Mouse (Mus musculus) gastrocnemius, postnatal 14 days (tissue): ENCODE results near the gene 1700129C05Rik. TPM values are rescaled to one million over a fixed set of nuclear protein-coding genes. Genes with fewer than 3 reads are reported as not detected.
A peak's percentile ranks its signal among the peaks of the same experiment; 100 is the strongest.

Experiments
- DNase-seq: peaks from one replicate; pipeline ENCODE4 v3.0.0; 2021; ENCODE audit warnings: mixed read lengths
- intact Hi-C: fragments of 180-260 bp; cut with DNase I; formaldehyde crosslinking; loops from one replicate; pipeline ENCODE4 v1.15.1; 2025; ENCODE audit warnings: low total_unique reads
- long read RNA-seq, 2 experiments: library from polyadenylated mRNA; stranded (forward); transcript quantifications; one replicate each; pipeline ENCODE4 v2.0.0; 2021
- total RNA-seq, 2 experiments: library from RNA; stranded (reverse); gene quantifications; 2 replicates each; pipeline ENCODE4 v1.2.3; 2021

The 1700129C05Rik gene
- total RNA-seq: not detected
- long read RNA-seq, experiment 1: 0 reads
- long read RNA-seq, experiment 2: 0 reads

DNA sequence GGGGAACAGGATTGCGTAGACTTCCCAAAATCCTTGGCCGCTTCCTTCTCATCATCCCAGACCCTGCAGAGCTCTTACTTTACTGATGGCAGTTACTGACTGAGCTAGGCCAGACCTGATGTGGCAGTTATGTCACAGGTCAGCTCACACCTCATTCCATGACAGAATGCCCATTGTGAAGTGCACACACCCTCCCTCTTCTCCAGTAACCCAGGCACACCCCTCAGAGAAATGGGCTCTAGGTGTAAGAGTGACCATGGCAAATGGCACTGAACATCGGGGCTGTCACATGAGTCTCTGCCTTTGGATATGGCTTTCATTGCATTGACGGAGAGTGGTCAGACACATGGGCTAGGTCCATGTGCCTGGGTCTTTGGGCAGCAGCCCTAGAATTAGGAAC, at the start of gene 1700129C05Rik:
1700129C05Rik (minus strand) TSS at position 101 of the 400 bp plus-strand sequence.
- no peak for DNase-seq
- intact Hi-C loops: no loop called here

DNA sequence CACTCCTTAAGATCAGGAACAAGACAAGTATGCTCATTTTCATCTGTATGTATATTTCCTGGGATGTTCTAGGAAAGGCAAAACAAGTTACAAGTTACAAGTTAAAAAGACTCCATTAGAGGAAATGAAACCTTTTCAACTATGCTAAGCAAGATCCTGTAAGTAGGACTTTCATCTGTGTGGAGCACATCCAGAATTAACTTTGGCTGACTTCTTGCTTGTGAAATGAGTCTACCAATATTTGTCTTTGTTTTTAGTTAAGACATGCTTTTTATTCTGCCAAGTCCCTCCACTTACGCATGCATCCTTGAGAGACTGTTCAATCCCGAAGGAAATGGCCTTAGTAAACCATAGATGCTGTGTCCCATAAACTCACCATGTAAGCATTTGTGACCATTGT, 43.4 kb upstream of the 1700129C05Rik start:
- DNase-seq: no peak
- intact Hi-C loops: no loop called here

- DNase-seq: no peak
- intact Hi-C loops: no loop called here
Measured at GRCm38 (mm10) chr14:59185514-59185913, 42.8 kb upstream of the 1700129C05Rik start.

DNA sequence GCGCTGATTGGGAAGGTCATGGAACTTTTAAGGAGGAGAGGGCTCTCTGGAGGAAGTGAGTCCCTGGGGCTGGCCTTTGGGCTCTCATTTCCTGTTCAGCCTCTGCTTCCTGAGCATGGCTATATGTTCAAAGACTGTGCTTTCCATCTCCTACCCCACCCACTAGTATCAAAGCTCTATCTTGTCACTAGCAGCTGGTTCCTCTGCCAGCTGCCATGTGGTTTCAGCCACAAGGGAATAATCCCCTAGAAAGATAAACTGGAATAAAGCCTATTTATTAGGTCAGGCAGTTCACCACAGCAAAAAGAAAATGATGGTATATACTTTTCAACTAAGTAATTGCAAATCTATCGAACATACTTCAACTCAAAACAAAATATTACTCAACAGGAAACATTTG, 40.0 kb upstream of the 1700129C05Rik start:
- intact Hi-C loops: no loop called here
- DNase-seq: no peak

DNA sequence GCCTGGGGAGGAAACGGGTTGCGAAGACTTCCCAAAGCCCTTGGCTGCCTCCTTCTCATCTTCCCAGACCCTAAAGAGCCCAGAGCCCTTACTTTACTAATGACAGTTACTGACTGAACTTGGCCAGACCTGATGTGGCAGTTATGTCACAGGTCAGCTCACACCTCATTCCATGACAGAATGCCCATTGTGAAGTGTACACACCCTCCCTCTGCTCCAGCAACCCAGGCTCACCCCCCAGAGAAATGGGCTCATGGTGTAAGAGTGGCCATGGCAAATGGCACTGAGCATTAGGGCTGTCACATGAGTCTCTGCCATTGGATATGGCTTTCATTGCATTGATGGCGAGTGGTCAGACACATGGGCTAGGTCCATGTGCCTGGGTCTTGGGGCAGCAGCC, 36.0 kb upstream of the 1700129C05Rik start, which contains the start of gene Gm5142:
Gm5142 (minus strand) TSS at position 101 of the 400 bp plus-strand sequence.
- DNase-seq: no peak
- intact Hi-C loops: no loop called here

DNA sequence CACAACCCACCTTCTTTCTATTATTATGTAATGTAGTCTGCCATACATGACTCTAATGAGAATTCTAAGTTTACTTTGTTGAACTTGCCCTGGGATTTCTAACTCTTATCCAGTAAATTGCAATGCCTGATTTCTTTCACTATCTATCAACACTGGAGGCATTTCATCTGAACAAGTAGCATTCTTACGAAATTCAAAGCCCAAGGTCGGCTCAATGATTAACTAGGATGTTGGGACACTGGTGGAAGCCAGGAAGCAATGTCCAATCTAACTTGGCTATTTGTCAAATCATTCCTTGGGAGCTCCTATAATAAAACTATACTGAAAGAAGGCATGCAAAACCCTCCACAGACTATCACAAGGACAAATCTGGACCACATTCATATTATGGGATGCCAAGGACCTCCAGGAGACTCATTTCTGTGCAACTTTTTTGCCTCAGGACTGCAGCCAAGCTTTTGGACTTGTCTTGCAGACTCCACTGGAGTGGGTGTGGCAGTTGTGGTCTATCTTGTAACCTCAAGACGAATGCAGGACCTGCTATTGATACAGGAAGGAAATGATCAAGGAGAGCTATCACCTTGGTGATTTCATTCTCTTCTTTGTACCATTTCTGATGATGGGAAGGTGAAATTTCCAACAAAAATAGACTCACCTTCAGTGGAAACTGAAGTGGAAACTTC, 14.5 kb upstream of the 1700129C05Rik start:
- DNase-seq: no peak
- intact Hi-C loops: no loop called here

DNA sequence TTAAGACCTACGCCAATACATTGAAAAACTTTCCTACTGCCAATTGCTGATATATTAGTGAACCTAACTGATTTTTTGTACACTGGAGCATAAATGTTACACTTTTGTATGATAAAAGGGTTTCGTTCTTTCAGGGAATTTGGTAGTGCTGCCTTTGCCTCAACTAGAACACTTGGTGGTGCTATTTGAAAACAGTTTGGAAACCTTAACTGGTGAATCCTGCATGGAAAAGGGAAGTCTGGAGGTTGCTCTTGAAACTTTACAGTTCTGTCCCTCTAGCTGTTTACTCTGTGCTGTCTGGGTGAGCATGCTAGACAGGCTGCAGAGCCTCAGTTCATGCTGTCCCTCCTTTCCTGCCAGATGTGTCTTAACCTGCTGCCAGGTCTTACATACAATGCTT, 12.9 kb upstream of the 1700129C05Rik start:
- intact Hi-C loops: no loop called here
- DNase-seq: no peak

DNA sequence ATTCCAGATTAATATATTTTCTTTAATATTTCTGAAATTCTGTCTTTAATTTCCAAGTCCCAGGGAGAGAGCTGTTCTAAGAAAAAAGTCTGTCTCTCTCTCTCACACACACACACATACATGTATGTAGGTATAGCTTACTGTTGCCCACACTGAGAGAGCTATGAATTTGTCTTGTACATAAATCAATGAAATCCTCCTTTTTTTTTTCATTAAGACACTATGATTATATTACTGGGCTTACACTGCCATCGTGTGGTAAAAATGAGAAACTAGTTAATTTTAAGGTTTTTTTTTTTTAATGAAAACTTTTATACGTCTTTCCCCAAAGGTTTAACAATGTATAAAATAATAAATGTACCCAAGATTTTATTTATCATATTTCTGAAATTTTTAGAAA, 28.4 kb downstream of the 1700129C05Rik start:
- DNase-seq: no peak
- intact Hi-C loops: loop anchor here (10.0 kb wide), 1 partner anchor 1079 kb away; no protein-coding TSS in a partner anchor

- DNase-seq: no peak
- intact Hi-C loops: no loop called here
Measured at GRCm38 (mm10) chr14:59104006-59104605, 38.6 kb downstream of the 1700129C05Rik start.

DNA sequence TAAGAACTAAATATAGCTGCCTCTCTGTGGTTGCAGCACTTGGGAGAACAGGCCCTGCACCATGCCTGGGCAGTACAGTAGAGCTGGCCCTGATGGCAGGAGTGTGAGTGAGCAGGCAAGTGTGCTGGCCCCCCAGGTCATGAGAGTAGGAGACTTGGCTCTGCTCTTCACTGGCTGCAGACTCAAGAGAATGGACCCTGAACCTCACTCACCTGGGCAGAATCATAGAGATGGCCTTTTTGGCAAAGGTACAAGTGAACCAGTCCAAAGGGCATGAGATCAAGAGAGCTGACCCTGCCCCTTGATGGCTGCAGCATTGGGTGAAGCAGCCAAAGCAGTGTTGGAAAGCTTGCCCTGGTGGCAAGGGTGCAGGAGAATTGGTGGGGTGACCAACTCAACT, 49.1 kb downstream of the 1700129C05Rik start:
- intact Hi-C loops: no loop called here
- no peak for DNase-seq

DNA sequence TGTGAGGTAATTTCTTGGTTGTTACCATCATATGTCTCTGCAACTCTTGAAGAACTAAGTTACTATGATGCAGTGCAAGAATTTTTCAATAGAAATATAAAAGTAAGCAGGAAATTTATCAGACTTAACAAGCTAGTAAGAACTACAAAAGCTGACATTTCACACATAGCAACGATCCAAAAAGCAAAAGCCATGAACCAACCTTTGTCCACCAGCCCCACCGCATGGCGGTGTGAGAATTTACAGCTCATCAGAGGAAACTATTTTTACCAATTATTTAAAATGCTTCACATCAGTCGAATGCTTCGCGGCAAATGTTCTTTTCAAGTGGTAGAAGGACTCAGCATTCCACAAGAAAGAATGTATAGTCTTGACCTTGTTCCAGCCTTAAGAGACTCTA, 58.3 kb downstream of the 1700129C05Rik start:
- DNase-seq: peak; percentile 24

More for the DNA sequence above, 58.3 kb downstream of the 1700129C05Rik start:
- intact Hi-C loops: no loop called here

Other genes starting within 250 kb of the 1700129C05Rik start
- not detected for gene Gm5142, start 35.9 kb upstream of the 1700129C05Rik start, total RNA-seq
- 10 to 100 TPM; 10.5 to 11.5 TPM for gene Rcbtb1, start 58.3 kb upstream of the 1700129C05Rik start, total RNA-seq
- not detected for gene Gm6904, start 117.3 kb upstream of the 1700129C05Rik start, total RNA-seq
- gene Phf11a, start 154.6 kb upstream of the 1700129C05Rik start, total RNA-seq: not detected
- under 1 TPM in 1 of 2 experiments, not detected in 1; 0.18 TPM for gene Phf11b, start 198.5 kb upstream of the 1700129C05Rik start, total RNA-seq
- 1 to 10 TPM; 2.2 to 3.0 TPM for gene Phf11d, start 222.6 kb upstream of the 1700129C05Rik start, total RNA-seq